Mouse (Mus musculus) urinary bladder, adult 2 months (tissue): ENCODE results near the gene Fndc3a. TPM values are rescaled to one million over a fixed set of nuclear protein-coding genes. Genes with fewer than 3 reads are reported as not detected.

ENCODE experiments used
- DNase-seq: peaks from one replicate; pipeline ENCODE4 v3.0.0; 2022; ENCODE audit warnings: low spot score
- polyA plus RNA-seq: library from polyadenylated mRNA; depleted of rRNA; stranded (reverse); fragments of >200 nt; gene quantifications from 2 replicates; pipeline ENCODE4 v1.2.3, GENCODE M21; 2012

The Fndc3a gene
- polyA plus RNA-seq, 1 experiment: 19.7 TPM

- DNase-seq: no peak
These were observed 37.9 kb downstream of the Fndc3a start for GRCm38 (mm10) chr14:72671911-72672310.

DNA sequence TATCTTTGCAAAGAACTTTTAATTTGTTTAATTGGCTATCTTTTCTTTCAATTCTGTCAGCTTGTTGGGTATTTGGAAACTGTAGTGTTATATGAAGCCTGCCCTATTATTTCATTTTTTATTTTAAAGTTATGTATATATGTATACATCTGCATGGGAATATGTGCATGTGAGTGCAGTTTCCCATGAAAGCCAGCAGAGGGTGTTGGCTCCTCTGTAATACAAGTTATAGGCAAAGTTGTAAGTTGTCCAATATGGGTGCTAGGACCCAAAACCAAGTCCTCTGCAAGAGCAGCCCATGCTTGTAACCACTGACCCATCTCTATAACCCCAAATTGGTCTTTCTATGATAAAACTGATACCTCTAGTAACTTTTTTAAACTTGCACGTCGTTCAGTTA, 38.8 kb downstream of the Fndc3a start:
- no peak for DNase-seq

GRCm38 (mm10) chr14:72649268-72649667, 60.5 kb downstream of the Fndc3a start:
- no peak for DNase-seq

- no peak for DNase-seq
These were observed 64.3 kb downstream of the Fndc3a start for GRCm38 (mm10) chr14:72645512-72645911.

- DNase-seq: no peak
These were observed 65.2 kb downstream of the Fndc3a start for GRCm38 (mm10) chr14:72644620-72645019.

DNA sequence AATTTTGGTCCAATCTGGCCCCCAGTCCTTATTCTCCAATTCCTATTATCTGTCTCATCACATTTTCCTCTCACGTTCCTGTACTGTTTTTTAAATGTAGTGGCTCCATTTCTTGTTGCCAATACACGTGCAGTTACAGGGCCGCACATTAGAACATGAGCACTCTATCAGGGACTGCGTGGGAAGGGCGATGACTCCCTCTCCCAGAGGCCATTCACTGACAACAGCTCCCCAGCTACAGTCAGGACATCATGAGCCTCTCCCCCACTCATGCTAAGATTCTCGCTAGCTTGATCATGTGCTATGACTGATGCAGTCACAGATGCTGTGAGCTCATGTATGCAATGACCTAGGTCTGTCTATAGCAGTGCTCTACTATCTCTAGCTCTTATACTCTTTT, 71.3 kb downstream of the Fndc3a start:
- no peak for DNase-seq

GRCm38 (mm10) chr14:72633571-72633970, 76.2 kb downstream of the Fndc3a start:
- no peak for DNase-seq

DNA sequence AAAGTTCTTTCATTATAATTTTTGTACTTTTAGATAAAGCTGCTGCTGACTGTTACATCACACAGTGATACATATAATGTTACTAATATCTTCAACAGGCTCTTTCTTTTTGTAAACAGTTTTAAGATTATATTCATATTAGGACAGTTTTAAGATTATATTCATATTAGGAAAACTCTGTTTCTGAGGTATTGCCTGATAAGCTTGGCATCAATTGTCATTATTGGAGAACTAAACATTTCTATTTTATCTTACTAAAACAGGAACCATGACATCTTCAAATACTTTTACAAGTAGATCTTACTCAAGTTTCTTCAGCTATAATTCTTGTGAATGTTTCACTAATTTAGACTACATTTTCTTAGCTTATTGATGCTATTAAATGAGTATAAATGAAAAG, 84.4 kb downstream of the Fndc3a start:
- DNase-seq: no peak

GRCm38 (mm10) chr14:72604077-72604476, 105.7 kb downstream of the Fndc3a start:
- no peak for DNase-seq

GRCm38 (mm10) chr14:72603194-72603521, 106.6 kb downstream of the Fndc3a start:
- DNase-seq: no peak

- peak; percentile 69 for DNase-seq
These were observed 107.1 kb downstream of the Fndc3a start for GRCm38 (mm10) chr14:72602521-72603193.

DNA sequence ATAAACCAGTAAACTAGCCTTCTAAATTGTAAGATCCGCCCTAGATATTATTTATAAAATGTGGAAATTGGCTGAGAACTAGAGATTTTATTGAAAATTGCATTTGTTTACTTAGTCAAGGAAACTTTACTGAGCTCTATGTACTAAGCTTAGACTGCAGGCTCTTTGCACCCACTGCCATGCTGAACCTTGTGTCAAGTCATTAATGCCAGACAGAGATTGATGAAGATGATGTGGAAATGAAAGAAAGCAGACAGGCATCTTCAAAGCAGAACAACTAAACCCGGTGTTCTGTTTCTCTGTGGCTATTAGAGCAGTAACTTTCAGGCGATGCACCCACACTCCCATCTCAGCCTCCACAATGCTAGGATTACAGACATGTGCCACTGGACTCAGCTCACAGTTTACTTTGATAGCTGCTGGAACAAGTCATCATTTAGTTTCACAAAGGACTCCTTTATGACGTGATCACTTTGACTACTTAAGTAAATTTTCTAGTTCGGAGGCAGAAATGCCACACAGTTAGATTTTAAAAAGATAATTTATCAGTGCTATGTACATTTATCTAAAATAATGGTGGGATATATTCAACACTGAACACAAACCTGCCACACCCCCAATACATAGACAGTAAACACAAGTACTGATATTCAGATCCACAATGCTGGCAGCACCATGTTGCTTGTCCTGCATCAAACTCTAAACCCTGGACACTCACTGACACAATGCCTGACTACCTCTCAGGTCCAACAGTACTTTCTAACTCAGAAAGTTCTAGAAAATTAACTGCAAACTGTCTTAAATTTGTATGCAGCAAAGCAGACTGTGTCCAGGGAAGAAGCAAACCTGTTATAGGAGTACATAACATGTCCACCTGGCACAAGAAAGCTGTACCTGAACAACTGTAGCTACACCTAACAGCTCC, 108.2 kb downstream of the Fndc3a start:
- no peak for DNase-seq

DNA sequence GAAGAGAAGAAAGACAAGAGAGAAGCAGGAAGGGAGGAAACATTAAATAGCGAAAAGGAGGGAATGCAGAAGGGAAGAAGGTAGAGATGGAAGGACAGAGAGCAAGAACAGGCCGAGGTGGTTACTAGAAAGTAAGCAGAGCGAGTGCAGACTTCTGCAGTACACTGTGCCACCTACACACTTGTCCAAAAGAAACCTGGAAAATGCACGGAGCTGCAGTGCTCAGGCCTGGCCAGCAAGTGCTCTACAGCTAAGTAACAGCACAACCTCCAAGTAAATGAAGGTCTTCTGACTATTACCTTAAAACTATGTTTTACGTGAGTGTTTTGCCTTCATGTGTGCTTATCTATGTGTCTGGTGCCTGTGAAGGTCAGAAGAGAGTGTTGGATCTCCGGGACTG, 109.4 kb downstream of the Fndc3a start:
- DNase-seq: no peak

DNA sequence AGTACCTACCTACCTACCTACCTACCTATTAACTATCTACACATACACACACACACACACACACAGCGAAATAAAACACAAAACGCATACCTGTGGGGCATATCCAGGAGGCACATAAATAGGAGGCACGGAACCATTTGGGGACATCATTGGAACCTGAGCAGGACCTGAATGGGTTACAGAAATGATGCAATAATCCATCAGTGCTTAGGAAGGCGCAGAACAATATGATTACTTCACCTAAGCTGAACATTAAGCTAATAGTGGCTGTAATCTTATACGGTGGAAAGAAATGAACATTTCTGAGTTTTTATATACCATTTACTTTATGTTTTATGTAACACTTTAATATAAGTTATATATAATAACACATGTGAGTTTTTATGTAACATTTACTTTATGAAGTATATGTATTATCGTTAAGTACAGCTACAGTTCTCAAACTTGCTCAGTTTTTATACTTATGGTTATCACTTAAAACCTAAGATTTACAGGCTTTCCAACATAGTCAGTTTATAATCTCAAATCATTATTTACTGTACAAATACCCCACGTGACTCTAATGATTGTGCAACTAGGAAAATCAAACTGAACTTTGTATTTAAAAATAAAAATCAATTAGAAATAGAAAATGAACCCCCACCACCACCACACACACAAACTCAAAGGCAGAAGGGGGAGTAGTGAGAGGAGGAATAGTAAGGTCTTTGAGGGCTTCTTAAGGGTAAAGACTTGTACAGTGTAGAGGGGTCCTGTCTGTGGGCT, 110.6 kb downstream of the Fndc3a start:
- DNase-seq: no peak

GRCm38 (mm10) chr14:72594191-72594590, 115.6 kb downstream of the Fndc3a start:
- no peak for DNase-seq

DNA sequence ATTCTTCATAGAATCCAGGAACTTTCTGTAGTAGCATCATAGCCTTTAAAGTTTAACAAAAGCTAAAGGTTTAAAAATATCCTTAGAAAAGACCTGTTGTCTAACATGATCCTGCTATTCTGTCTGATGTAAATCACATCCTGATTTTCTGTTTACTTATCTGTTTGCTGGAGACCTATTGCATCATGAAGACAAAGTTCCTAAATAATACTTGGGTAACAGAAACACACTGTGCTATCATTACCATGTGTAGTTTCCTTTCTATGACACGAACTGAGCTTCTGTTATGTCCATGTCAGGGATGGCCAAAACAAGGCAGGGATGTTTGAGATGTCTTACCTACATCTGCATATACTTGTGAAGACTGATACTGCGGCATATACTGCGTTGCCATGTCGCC, 120.4 kb downstream of the Fndc3a start:
- no peak for DNase-seq

- no peak for DNase-seq
These were observed 126.8 kb downstream of the Fndc3a start for GRCm38 (mm10) chr14:72582979-72583378.

DNA sequence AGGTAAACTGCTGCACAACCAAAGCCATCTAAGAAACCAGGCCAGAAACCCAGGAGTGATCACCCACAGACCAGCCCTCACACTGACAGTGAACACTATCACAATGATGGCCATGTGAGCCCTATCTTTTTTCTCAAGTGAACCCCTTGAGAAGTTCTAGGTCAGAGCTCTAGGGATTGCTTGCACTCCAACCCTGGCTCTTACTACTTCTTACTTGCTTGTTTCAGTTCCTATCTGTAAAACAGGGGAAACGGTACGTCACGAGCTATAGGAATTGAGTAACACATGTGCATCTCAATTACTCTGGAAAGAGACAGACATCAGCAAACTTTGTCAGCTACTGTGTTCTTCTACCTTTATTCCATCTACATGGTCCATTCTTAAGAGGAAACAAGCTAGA, 128.8 kb downstream of the Fndc3a start:
- DNase-seq: no peak

DNA sequence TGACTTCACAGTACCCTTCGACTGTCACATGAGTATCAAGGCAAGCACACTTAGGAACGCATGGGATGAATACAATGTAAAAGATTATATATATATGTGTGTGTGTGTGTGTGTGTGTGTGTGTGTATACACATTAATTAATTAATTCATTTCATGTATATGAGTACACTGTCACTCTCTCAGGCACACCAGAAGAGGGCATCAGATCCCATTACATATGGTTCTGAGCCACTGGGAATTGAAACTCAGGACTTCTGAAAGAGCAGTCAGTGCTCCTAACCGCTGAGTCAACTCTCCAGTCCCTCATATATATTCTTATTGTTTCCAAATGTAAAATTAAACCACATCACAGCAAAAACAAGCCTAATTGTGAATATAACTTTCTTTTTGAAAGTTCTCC, 133.5 kb downstream of the Fndc3a start:
- no peak for DNase-seq

- no peak for DNase-seq
These were observed 145.9 kb downstream of the Fndc3a start for GRCm38 (mm10) chr14:72563941-72564340.

DNA sequence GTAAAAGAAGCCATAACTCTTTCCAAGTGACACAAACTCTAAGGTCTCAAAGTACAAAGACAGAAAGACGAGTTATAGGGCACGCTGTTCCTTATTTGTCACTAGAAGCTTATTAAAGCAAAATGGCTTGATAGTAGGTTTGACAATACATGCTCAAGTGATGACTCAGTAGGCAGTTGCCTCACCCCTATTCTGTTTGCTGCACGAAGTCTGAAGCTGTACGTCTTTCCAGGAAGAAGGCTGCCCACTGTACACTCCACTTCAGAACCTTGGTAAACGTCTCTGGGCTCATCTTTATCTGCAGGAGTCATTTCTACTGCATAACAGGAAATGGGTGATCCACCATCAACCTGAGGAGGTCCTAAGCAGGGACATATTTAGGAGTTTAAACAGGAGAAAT, 151.0 kb downstream of the Fndc3a start:
- DNase-seq: no peak

DNA sequence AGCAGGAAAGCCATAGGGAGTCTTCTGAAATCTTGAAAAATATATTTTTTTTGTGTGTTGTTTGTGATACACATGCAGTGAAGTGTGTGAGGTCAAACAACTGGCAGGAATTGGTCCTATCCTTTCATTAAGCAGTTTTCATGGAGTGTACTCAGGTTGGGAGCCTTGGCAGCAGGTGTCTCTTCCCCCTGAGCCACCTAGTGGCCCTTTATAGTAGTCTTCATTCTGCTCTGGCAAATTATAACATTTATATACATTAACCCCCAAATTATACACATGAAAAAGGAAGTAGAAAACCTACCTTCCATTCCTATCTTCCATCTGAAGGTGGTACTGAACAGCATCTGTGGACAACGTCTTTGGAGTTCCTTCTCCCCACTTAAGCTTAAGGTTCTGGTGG, 154.0 kb downstream of the Fndc3a start:
- no peak for DNase-seq
